Mouse (Mus musculus) left cerebral cortex, adult 8-10 months (tissue): ENCODE results near the gene Bcar3. TPM values are rescaled to one million over a fixed set of nuclear protein-coding genes. Genes with fewer than 3 reads are reported as not detected.
A peak's percentile ranks its signal among the peaks of the same experiment; 100 is the strongest.

Experiments used
- DNase-seq, 2 experiments: peaks; one replicate each; pipeline ENCODE4 v3.0.0; 2022; ENCODE audit warnings: low spot score in 2 of 2
- total RNA-seq, 4 experiments: library from RNA; stranded (reverse); gene quantifications; 2 replicates each; pipeline ENCODE4 v1.2.4; 2022

Gene Bcar3
- total RNA-seq, 4 experiments from 2014 or later = 13.1 to 18.8 (median 16.8) TPM

DNA sequence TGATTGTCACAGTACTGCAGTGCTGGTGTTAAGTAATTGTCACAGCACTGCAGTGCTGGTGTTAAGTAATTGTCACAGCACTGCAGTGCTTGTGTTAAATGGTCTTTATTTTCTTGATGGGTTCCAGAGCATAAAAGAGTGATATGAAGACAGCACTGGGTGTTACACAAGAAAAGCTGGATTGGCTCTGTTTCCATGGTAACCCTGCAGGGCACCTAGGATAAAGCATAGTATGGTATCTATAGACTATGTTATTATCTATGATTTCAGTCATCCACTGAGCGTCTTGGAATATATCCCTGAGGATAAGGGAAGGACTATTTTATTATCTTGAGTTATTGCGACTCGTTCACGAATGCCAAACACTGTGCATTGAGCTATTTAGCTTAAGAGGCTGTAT lies 162.9 kb downstream of the Bcar3 start:
- no peak for DNase-seq

DNA sequence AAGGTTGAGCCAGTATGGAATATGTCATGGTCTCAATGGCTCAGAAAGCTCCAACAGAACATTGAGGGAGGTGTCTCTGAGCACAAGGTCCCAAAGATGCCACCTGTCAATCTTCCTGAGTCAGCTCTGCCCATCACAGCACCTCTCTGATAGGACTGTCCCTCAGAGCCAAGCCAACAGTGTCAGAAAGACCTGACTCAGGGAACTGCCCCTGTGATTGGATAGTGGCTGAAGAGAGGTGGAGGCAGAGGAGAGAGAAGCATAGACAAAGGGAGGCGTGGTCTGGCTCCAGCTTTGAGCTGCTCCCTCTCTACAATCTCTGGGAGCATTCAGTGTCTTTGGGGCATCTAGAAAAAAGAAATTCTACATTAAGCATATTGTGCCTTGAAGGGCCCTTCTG lies 163.8 kb downstream of the Bcar3 start:
- DNase-seq = no peak

- no peak for DNase-seq
Observed at GRCm38 (mm10) chr3:122458743-122459142, 164.8 kb downstream of the Bcar3 start.

GRCm38 (mm10) chr3:122460848-122461511 lies 167.0 kb downstream of the Bcar3 start:
- DNase-seq = no peak

GRCm38 (mm10) chr3:122461512-122461881 lies 167.6 kb downstream of the Bcar3 start:
- DNase-seq = no peak

DNA sequence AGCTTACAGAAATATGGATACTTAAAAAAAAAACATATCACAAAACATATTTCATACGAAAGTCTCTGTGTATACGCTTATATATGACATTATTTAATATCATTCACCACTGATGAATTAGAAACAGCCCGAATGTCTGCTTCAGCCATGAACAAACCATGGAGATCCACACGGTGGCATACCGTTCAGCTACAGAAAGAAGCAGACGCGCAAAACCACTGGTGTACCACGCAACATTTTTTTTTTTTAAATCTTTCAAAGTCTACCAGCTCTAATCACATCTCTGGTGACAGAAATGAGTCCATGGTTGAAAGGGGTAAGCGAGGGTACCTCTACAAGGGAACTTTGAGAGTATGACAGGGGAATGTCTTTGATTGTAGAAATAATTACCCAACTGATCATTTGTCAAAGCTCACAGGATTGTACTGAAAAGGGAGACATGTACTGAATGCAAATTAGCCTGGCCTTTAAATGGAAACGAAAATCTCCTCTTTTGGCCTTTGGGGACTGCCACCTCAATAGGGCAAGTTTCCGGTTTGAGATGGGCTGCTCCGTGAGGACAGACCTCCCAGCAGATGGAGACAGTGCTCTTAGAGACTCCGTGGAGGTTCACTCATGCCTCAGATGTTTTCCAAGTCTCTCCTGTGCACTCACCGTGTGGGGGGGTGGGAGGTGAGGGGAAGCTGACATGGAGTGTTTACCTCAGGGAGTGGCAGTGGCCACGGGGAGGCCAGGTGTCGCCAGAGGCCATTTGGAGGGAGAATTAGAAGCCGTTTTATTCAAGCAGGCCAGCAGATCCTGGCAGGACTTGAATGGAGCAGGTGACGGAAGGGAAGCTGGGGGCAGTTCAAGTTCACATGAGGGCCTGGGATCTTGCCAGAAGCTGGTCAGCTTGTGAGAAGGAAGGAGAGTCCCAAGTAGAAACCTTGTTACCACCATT lies 168.3 kb downstream of the Bcar3 start:
- DNase-seq = no peak

DNA sequence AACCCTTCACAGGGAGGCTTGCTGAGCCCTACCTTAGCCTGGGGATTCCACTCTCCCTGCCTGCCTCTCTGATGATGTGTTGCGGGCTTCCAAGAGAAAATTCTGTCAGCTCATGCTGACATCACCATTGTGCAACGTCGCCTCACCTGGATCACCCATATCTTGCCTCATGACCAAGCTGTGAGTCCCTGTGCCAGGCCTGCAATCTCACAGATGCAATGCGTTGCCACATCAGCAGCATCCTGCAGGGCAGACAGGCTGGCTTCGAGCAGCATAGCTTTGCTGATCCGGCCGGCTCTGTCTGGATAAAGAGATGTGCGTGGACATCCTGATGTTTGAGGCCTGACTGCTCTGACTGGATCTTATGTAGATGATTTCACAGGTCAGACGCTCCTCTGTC lies 169.2 kb downstream of the Bcar3 start:
- no peak for DNase-seq

GRCm38 (mm10) chr3:122466100-122466730 lies 172.3 kb downstream of the Bcar3 start:
- no peak for DNase-seq

DNA sequence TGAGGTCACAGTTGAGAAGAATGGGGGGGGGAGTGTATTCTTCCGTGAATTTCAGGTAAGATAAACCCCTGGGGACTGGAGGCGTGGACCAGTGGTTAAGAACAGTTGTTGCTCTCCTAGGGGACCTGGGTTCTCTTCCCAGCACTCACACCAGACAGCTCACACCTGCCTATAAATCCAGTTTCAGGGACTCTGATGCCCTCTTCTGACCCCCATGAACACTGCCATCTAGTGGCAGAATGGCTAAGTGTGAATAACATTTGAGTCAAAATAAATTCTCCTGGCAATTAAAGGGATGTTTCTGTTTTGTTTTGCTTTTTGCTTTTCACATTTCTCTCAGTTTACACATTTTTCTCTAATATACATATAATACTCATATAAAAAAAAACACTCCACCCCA lies 174.0 kb downstream of the Bcar3 start:
- no peak for DNase-seq

DNA sequence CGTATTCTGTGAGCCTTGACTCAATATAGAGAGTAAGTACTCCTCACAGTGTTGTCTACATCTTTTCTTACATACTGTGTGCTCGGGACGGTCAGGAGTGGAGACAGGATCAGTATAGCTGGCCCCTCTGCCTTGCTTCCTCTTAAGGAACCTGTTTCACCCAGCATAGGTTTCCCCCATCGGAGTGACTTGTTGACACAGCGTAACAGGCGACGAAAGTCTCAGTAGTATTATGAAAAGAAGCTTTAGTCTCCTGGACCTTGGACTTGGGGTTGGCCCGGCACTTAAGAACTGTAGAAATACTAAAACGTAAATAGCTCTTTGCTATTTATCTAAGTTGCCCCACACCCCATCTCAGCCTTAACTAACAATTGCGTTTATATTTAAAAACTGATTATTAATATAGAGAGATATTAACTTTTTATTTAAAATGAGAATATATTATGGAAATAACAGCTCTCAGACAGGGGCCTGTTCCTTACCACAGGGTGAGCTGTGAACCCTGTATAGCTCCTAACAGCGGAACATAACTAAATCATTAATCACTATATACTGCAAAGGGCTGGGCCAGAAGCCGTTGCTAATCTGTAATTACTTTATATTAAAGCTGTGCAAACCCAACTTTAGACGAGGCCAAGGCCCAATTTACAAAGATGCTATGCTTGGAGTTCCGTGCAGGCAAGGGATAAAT lies 176.5 kb downstream of the Bcar3 start:
- no peak for DNase-seq

GRCm38 (mm10) chr3:122471017-122471721 lies 177.2 kb downstream of the Bcar3 start:
- DNase-seq = no peak

- no peak for DNase-seq
Observed at GRCm38 (mm10) chr3:122472412-122472811, 178.5 kb downstream of the Bcar3 start.

- DNase-seq = no peak
Observed at GRCm38 (mm10) chr3:122473523-122474034, 179.6 kb downstream of the Bcar3 start.

DNA sequence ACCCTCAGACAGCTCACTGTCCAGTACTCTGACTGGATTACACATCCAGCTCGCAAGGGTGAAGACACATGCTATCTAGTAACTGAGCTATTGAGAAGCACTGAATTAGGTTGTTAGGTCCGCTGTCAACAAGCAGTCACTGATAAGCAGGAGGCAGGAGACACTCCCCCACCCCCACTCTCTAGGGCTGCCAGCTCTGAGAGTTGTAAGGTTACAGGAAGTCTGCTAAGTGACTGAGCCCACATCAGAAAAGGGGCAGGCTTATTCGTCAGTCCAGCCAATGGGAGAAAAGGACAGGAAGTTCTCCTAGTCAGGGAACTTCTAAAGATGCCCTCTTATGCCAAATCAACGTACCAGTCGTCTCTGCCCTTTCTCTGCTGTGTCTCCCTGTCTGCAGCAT lies 180.1 kb downstream of the Bcar3 start:
- no peak for DNase-seq

DNA sequence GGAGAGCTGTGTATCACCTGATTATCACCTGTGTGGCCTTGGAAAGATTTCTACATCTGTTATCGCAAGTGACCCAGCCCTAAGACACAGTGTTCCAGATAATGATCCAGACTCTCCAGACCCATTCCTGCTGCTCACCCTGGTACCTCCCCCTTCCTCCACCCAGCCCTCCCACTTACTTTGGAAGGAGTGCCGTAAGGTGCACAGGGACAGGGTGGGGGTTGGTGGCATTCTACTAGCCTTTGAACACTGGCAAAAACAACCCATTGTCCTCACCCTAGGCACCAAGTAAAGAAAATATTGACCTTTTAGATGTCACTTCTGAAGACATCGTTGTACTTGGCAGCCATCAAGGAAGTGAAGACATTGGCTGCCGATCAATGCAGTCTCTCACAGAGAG lies 180.9 kb downstream of the Bcar3 start:
- no peak for DNase-seq

- DNase-seq = no peak
Observed at GRCm38 (mm10) chr3:122475735-122476134, 181.8 kb downstream of the Bcar3 start.

DNA sequence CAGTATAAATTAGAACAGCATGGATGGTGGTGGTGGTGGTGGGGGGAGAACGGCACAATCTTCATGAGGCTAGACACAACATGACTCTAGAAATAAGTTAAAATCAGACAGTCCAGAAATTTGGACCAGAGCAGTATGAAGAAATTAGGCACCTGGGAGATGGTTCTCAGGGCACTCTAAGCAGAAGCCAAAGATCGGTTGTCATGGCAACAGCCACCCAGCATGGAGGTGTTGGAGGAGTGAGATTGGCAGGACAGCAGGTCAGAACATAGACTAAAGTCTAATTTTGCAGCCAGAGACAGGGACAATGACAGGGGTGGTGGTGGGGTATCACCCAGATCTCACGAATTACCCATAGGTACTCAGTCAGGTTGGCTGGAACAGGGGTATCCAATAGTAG lies 182.7 kb downstream of the Bcar3 start:
- DNase-seq = no peak

GRCm38 (mm10) chr3:122477541-122477940 lies 183.6 kb downstream of the Bcar3 start:
- DNase-seq = no peak

GRCm38 (mm10) chr3:122478735-122479134 lies 184.8 kb downstream of the Bcar3 start:
- peak in 1 of 2 experiments; percentile 65 for DNase-seq

GRCm38 (mm10) chr3:122480065-122480675 lies 186.2 kb downstream of the Bcar3 start:
- DNase-seq = peak in 1 of 2 experiments; percentile 69
